Mouse (Mus musculus): Measurements from ENCODE around the gene Ikzf1.

DNA sequence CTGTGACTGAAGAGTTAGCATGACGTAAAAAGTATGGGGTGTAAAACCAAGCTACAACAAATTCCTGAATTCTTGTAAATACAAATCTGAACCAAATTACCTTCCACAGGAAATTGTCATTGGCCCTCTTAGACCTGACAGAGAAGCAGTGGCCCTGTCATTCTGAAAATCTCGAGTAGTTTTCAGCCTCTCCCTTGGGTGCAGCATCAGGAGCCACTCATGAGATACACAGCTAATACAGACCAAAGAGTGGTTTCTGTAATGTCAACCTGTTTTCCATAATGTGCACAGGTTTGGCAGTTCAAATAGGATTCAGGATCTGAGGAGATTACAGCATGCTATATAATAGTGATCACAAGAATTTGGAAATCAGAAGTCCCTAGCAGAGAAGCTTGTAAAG lies 52.8 kb downstream of the Ikzf1 start:
- TF ChIP-seq CTCF (IDR thresholded peaks at IDR 0.05; ENCODE audit: low read depth): no peak
- TF ChIP-seq EP300 (IDR thresholded peaks at IDR 0.05; ENCODE audit: low read depth): no peak

All from heart, postnatal 0 days (tissue).